Mouse (Mus musculus) embryo, embryonic 11 days (tissue): ENCODE measurements around the gene Ppm1f.
"Not testable (repeated sequence)": the region's sequence is repeated elsewhere in the genome, so short reads cannot be mapped to it uniquely, and the experiment has no call there.

Source experiments
- DNase-seq: peaks from one replicate; pipeline ENCODE4 v3.0.0-alpha.2; 2015

Ppm1f gene

GRCm38 (mm10) chr16:16911641-16912597 is 15.7 kb downstream of the Ppm1f start:
- peak; percentile 89 for DNase-seq

DNA sequence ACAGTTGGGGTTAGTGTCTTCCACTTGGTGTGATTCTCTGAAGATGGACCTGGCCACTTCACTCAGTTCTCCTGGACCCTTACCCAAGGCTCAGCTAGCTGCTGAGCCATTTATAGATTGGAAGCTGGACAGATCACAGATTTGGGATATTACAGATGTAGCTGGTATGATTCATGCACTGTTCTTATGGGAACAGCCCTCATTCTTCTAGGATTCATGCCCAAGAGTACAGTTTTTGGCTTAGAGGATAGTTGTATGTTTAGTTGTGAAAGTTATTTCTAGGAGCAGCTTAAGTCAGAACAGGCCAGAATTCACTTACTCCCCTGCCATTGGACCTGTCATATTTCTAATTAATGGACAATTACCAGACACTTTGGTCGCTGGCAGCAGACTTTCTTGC is 17.2 kb downstream of the Ppm1f start:
- DNase-seq: no peak

- no peak for DNase-seq
These were observed 22.3 kb downstream of the Ppm1f start for GRCm38 (mm10) chr16:16918441-16919117.

DNA sequence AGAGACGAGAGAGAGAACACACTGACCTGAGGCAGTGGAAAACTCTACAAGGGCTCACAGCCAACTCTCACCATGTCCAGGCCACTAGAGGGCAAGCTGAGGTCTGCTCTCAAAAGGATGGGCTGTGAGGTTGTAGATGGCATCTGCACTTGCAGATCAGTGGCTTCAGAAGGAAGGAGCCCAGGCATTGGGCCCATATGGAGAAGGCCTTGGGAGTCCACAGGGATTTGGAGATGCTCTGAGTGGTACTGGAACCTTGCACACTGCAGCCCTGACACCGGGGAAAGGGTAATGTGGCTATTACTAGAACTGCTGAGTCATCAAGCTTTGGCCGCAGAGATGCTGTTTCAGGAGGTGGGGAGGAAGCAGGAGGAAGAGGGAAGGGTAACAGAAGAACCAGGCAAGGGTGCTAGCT is 24.8 kb downstream of the Ppm1f start:
- DNase-seq: peak; percentile 18

- no peak for DNase-seq
These were observed 28.2 kb downstream of the Ppm1f start for GRCm38 (mm10) chr16:16924481-16924880.

GRCm38 (mm10) chr16:16926536-16926935 is 30.3 kb downstream of the Ppm1f start:
- DNase-seq: no peak

DNA sequence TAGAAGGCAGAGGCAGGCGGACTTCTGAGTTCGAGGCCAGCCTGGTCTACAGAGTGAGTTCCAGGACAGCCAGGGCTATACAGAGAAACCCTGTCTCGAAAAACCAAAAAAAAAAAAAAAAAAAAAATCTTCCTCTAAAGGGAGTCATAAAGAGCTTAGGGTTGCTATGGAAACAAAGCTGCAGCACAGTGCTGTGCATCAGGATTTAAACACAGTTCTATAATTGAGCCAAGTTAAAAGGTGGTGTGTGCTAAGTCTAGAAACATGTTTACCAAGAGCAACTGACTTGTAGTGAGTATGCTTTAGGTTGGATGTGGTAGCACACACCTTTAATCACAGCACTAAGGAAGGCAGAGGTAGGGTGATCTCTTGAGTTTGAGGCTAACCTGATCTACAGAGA is 32.6 kb downstream of the Ppm1f start:
- DNase-seq: not testable (repeated sequence)

GRCm38 (mm10) chr16:16930326-16930725 is 34.1 kb downstream of the Ppm1f start:
- no peak for DNase-seq

- DNase-seq: no peak
These were observed 34.6 kb downstream of the Ppm1f start for GRCm38 (mm10) chr16:16930810-16931296.

DNA sequence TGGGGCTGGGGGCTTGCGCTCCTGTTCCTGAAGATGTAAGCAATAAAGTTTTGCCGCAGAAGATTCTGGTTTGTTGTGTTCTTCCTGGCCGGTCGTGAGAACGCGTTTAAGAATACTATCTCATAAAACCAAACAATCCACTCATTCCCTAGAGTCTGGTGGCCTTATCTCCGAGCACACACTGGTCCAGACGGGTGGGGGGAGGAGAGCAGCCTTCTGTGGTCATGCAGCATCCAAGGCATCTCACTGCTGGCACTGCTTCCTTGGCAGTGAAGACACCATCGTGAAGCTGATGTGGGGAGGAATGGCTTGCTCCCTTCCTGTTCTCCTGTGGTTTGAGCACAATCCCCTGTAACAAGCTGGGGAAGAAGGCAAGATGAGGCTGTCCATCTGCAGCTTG is 43.3 kb downstream of the Ppm1f start:
- DNase-seq: no peak

- DNase-seq: no peak
These were observed 44.8 kb downstream of the Ppm1f start for GRCm38 (mm10) chr16:16941078-16941477.

DNA sequence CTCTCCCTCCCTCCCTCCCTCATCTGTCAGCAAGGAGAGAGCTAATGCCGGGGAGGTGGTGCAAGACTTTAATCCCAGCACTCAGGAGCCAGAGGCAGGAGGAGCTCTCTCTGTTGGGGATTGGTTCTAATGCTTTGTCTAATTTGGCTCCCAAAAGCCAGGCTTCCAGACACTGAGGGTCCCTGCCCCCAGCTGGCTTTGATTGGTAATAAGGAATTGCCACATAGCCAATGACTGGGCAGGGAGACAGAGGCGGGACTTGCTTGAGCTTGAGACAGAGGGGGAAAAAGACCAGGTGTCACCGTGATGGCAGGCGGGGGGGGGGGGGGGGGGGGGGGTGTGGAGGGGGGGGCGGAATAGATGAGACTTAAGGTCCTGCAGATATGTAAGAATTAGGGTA is 62.3 kb downstream of the Ppm1f start:
- peak; percentile 34 for DNase-seq

- no peak for DNase-seq
These were observed 63.6 kb downstream of the Ppm1f start for GRCm38 (mm10) chr16:16959907-16960306.

DNA sequence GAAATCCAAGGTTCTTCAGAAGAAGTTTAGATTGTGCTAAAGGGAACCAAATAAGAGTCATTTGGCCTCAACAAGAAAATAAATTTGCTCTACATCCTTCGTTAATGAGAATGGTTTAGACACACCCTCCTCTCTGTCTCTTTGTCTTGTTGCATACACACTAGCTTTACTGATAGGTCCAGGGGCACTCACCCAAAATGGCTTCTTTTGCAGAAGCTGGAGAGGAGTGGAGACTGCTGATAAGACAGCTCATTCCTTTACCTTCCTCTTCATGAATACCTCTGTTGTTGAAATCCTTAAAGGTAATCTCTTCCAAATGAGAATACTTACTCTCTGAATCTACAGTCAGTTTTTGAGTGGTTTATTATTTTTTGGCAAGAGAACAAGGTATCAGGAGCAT is 68.9 kb downstream of the Ppm1f start:
- DNase-seq: no peak

- no peak for DNase-seq
These were observed 70.0 kb downstream of the Ppm1f start for GRCm38 (mm10) chr16:16966290-16966689.
